Mouse (Mus musculus) cerebellum, adult 9-11 months (tissue): ENCODE data around the gene Ppox.

Experiments
- DNase-seq: peaks from one replicate; pipeline ENCODE4 v3.0.0; 2022

Ppox gene

GRCm38 (mm10) chr1:171239992-171240744 is 40.8 kb downstream of the Ppox start:
- no peak for DNase-seq

- DNase-seq = no peak
Measured at GRCm38 (mm10) chr1:171238463-171238862, 42.5 kb downstream of the Ppox start.

GRCm38 (mm10) chr1:171237438-171237837 is 43.5 kb downstream of the Ppox start:
- no peak for DNase-seq

- no peak for DNase-seq
Measured at GRCm38 (mm10) chr1:171235791-171236190, 45.2 kb downstream of the Ppox start.

GRCm38 (mm10) chr1:171234538-171234937 is 46.4 kb downstream of the Ppox start:
- no peak for DNase-seq

- DNase-seq = no peak
Measured at GRCm38 (mm10) chr1:171234126-171234525, 46.9 kb downstream of the Ppox start, which contains the start of gene Fcer1g. TSS of gene Fcer1g (minus strand) at chr1:171234365.

GRCm38 (mm10) chr1:171232800-171233730 is 47.9 kb downstream of the Ppox start:
- DNase-seq = no peak

GRCm38 (mm10) chr1:171232348-171232747 is 48.6 kb downstream of the Ppox start:
- no peak for DNase-seq

- DNase-seq = no peak
Measured at GRCm38 (mm10) chr1:171231844-171232243, 49.1 kb downstream of the Ppox start.

GRCm38 (mm10) chr1:171230215-171230614 is 50.8 kb downstream of the Ppox start:
- DNase-seq = no peak

- no peak for DNase-seq
Measured at GRCm38 (mm10) chr1:171229750-171230149, 51.2 kb downstream of the Ppox start.

GRCm38 (mm10) chr1:171227879-171228278 is 53.1 kb downstream of the Ppox start:
- DNase-seq = no peak

GRCm38 (mm10) chr1:171226780-171227179 is 54.2 kb downstream of the Ppox start:
- DNase-seq = no peak
